Mouse (Mus musculus): ENCODE results near the gene Btbd16.

DNA sequence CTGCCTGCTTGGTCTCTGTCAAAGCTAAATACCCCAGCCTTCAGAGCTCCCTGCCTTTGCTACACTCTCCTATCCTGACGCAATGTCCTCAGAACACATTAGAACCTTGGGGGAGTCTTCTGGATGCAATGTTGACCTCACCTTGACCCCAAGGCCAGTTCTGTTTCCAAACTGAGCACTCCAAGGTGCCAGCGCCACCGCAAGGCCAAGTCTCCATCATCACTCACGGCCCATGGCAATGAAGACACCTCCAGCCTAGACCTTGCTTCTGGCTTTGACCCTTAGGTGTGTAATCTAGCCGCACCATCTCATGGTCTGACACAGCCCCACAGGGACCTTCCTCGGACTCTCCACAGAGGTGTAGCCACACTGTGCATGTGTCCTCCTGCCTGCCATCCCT is 23.7 kb downstream of the Btbd16 start:
- TF ChIP-seq POLR2A (IDR thresholded peaks at IDR 0.05; ENCODE audit: insufficient read depth, low read depth, low read length) (no peak), CTCF (IDR thresholded peaks at IDR 0.05) (no peak), EP300 (IDR thresholded peaks at IDR 0.05; ENCODE audit: insufficient read depth, low read depth, low read length) (no peak)

Data from heart, adult 2 months (tissue).